Mouse (Mus musculus): ENCODE data around the gene 4930556J24Rik. TPM values are rescaled to one million over a fixed set of nuclear protein-coding genes. Genes with fewer than 3 reads are reported as not detected.

Gene 4930556J24Rik
- polyA plus RNA-seq, 1 experiment from 2014 or later, result 0.15 TPM

- WGBS, result 65% methylated on average over 6 of the region's 6 CpGs
- no peak overlapping the region for H3K4me2 ChIP-seq (ENCODE audit: low read length)
- ATAC-seq (replicated peaks; ENCODE audit: low FRiP score, low TSS enrichment, low read depth), result no peak
These were observed 76.3 kb downstream of the 4930556J24Rik start for GRCm38 (mm10) chr11:3900296-3900695.

GRCm38 (mm10) chr11:3895933-3896332 lies 80.6 kb downstream of the 4930556J24Rik start:
- Histone ChIP-seq H3K27ac (ENCODE audit: low read depth) (no peak overlapping the region), H3K4me3 (ENCODE audit: low read depth, low read length) (no peak overlapping the region), H3K4me2 (ENCODE audit: low read length) (no peak overlapping the region), H3K4me1 (replicated peaks; ENCODE audit: control insufficient read depth, insufficient read depth, low read length) (no peaks in the 10 kb centered on the region), H3K9ac (ENCODE audit: low read length) (no peak overlapping the region), H3K36me3 (ENCODE audit: control insufficient read depth, insufficient read depth, low read length) (peaks cover 12% of the 10 kb centered on the region; the same call in 1 of the 2 replicates), H3K9me3 (ENCODE audit: control insufficient read depth, low read length) (no peaks in the 10 kb centered on the region), H3K27me3 (replicated peaks; ENCODE audit: control insufficient read depth, insufficient read depth, low read length) (no peaks in the 10 kb centered on the region)
- WGBS, result 81% methylated on average over 1 of the region's 1 CpGs
- no peak for DNase-seq (ENCODE audit: low spot score)
- no peak for ATAC-seq (replicated peaks; ENCODE audit: low FRiP score, low TSS enrichment, low read depth)

More at GRCm38 (mm10) chr11:3900296-3900695, 76.3 kb downstream of the 4930556J24Rik start:
- Histone ChIP-seq H3K4me3 (ENCODE audit: low read depth, low read length) (no peak overlapping the region), H3K9me3 (ENCODE audit: control insufficient read depth, low read length) (no peaks in the 10 kb centered on the region), H3K27ac (ENCODE audit: low read depth) (no peak overlapping the region), H3K27me3 (replicated peaks; ENCODE audit: control insufficient read depth, insufficient read depth, low read length) (no peaks in the 10 kb centered on the region), H3K4me1 (replicated peaks; ENCODE audit: control insufficient read depth, insufficient read depth, low read length) (no peaks in the 10 kb centered on the region), H3K9ac (ENCODE audit: low read length) (no peak overlapping the region), H3K36me3 (ENCODE audit: control insufficient read depth, insufficient read depth, low read length) (peaks cover 12% of the 10 kb centered on the region; the same call in 1 of the 2 replicates)
- no peak for DNase-seq (ENCODE audit: low spot score)

GRCm38 (mm10) chr11:3895458-3895857 lies 81.1 kb downstream of the 4930556J24Rik start:
- peak overlapping the region; percentile 75 for H3K4me2 ChIP-seq (ENCODE audit: low read length)
- peak overlapping the region; percentile 85 for H3K27ac ChIP-seq (ENCODE audit: low read depth)
- ATAC-seq (replicated peaks; ENCODE audit: low FRiP score, low TSS enrichment, low read depth), result peak; percentile 69
- DNase-seq (ENCODE audit: low spot score), result no peak
- H3K27me3 ChIP-seq (replicated peaks; ENCODE audit: control insufficient read depth, insufficient read depth, low read length), result no peaks in the 10 kb centered on the region
- H3K9ac ChIP-seq (ENCODE audit: low read length), result peak overlapping the region; percentile 53
- no peaks in the 10 kb centered on the region for H3K9me3 ChIP-seq (ENCODE audit: control insufficient read depth, low read length)
- peaks cover 12% of the 10 kb centered on the region; the same call in 1 of the 2 replicates for H3K36me3 ChIP-seq (ENCODE audit: control insufficient read depth, insufficient read depth, low read length)
- no peaks in the 10 kb centered on the region for H3K4me1 ChIP-seq (replicated peaks; ENCODE audit: control insufficient read depth, insufficient read depth, low read length)
- peak overlapping the region; percentile 36 for H3K4me3 ChIP-seq (ENCODE audit: low read depth, low read length)
- 1% methylated on average over 10 of the region's 10 CpGs for WGBS

- H3K27me3 ChIP-seq (replicated peaks; ENCODE audit: control insufficient read depth, insufficient read depth, low read length), result no peaks in the 10 kb centered on the region
- no peaks in the 10 kb centered on the region for H3K9me3 ChIP-seq (ENCODE audit: control insufficient read depth, low read length)
- peak within 1 kb of the TSS; percentile 36 for H3K4me3 ChIP-seq (ENCODE audit: low read depth, low read length)
- DNase-seq (ENCODE audit: low spot score) (peak; percentile 98), ATAC-seq (replicated peaks; ENCODE audit: low FRiP score, low TSS enrichment, low read depth) (peak; percentile 94)
- peak within 1 kb of the TSS; percentile 53 for H3K9ac ChIP-seq (ENCODE audit: low read length)
- H3K4me1 ChIP-seq (replicated peaks; ENCODE audit: control insufficient read depth, insufficient read depth, low read length), result no peaks in the 10 kb centered on the region
- whole genome bisulfite sequencing, result 4% methylated on average over 46 of the region's 46 CpGs
- peaks cover 12% of the 10 kb centered on the region; the same call in 1 of the 2 replicates for H3K36me3 ChIP-seq (ENCODE audit: control insufficient read depth, insufficient read depth, low read length)
- peak within 1 kb of the TSS; percentile 75 for H3K4me2 ChIP-seq (ENCODE audit: low read length)
- H3K27ac ChIP-seq (ENCODE audit: low read depth), result peak within 1 kb of the TSS; percentile 85
These were observed 81.9 kb downstream of the 4930556J24Rik start, which contains the start of the genes 4921536K21Rik and Dusp18 for GRCm38 (mm10) chr11:3894406-3895281. Gene 4921536K21Rik, minus strand, starts transcription at chr11:3895098. Gene Dusp18, plus strand, starts transcription at chr11:3895240.

GRCm38 (mm10) chr11:3893970-3894369 lies 82.6 kb downstream of the 4930556J24Rik start:
- no peak for ATAC-seq (replicated peaks; ENCODE audit: low FRiP score, low TSS enrichment, low read depth)
- H3K27me3 ChIP-seq (replicated peaks; ENCODE audit: control insufficient read depth, insufficient read depth, low read length), result no peaks in the 10 kb centered on the region
- no peaks in the 10 kb centered on the region for H3K9me3 ChIP-seq (ENCODE audit: control insufficient read depth, low read length)
- 82% methylated on average over 6 of the region's 6 CpGs for WGBS
- peak overlapping the region; percentile 75; the same call in 1 of the 2 replicates for H3K4me2 ChIP-seq (ENCODE audit: low read length)
- peaks cover 12% of the 10 kb centered on the region; the same call in 1 of the 2 replicates for H3K36me3 ChIP-seq (ENCODE audit: control insufficient read depth, insufficient read depth, low read length)
- H3K27ac ChIP-seq (ENCODE audit: low read depth), result no peak overlapping the region
- no peak for DNase-seq (ENCODE audit: low spot score)
- no peak overlapping the region for H3K9ac ChIP-seq (ENCODE audit: low read length)
- H3K4me1 ChIP-seq (replicated peaks; ENCODE audit: control insufficient read depth, insufficient read depth, low read length), result no peaks in the 10 kb centered on the region
- H3K4me3 ChIP-seq (ENCODE audit: low read depth, low read length), result no peak overlapping the region

Other genes with a start within 250 kb of the 4930556J24Rik start
- 0.44 and 0.51 TPM in 2 replicates for gene Osbp2, start 112.9 kb downstream of the 4930556J24Rik start, polyA plus RNA-seq (2014; fragmentation: Nextera tagmentation; extraction: Ambion mirVana)
- gene 4921536K21Rik, start 81.7 kb downstream of the 4930556J24Rik start, polyA plus RNA-seq (2014; fragmentation: Nextera tagmentation; extraction: Ambion mirVana), result 0.07 and 0.11 TPM in 2 replicates
- gene Dusp18, start 81.5 kb downstream of the 4930556J24Rik start, polyA plus RNA-seq (2014; fragmentation: Nextera tagmentation; extraction: Ambion mirVana), result 8.3 and 8.7 TPM in 2 replicates
- gene Slc35e4, start 62.1 kb downstream of the 4930556J24Rik start, polyA plus RNA-seq (2014; fragmentation: Nextera tagmentation; extraction: Ambion mirVana), result 2.3 and 2.5 TPM in 2 replicates
- 37.9 and 39.0 TPM in 2 replicates for gene Tcn2, start 44.6 kb downstream of the 4930556J24Rik start, polyA plus RNA-seq (2014; fragmentation: Nextera tagmentation; extraction: Ambion mirVana)
- gene Pes1, start 12.8 kb downstream of the 4930556J24Rik start, polyA plus RNA-seq (2014; fragmentation: Nextera tagmentation; extraction: Ambion mirVana), result 75.4 and 79.3 TPM in 2 replicates
- gene Gal3st1, start 6.9 kb upstream of the 4930556J24Rik start, polyA plus RNA-seq (2014; fragmentation: Nextera tagmentation; extraction: Ambion mirVana), result 14.7 and 17.4 TPM in 2 replicates
- 0.05 and 0.38 TPM in 2 replicates for gene Sec14l4, start 54.7 kb upstream of the 4930556J24Rik start, polyA plus RNA-seq (2014; fragmentation: Nextera tagmentation; extraction: Ambion mirVana)
- gene Sec14l3, start 88.1 kb upstream of the 4930556J24Rik start, polyA plus RNA-seq (2014; fragmentation: Nextera tagmentation; extraction: Ambion mirVana), result not detected in 2 replicates
- gene Mtfp1, start 118.7 kb upstream of the 4930556J24Rik start, polyA plus RNA-seq (2014; fragmentation: Nextera tagmentation; extraction: Ambion mirVana), result 22.5 and 25.2 TPM in 2 replicates
- 0.84 and 1.1 TPM in 2 replicates for gene Sec14l2, start 146.6 kb upstream of the 4930556J24Rik start, polyA plus RNA-seq (2014; fragmentation: Nextera tagmentation; extraction: Ambion mirVana)
- gene Rnf215, start 158.4 kb upstream of the 4930556J24Rik start, polyA plus RNA-seq (2014; fragmentation: Nextera tagmentation; extraction: Ambion mirVana), result 24.9 and 27.7 TPM in 2 replicates
- 3.0 and 4.7 TPM in 2 replicates for gene Ccdc157, start 183.5 kb upstream of the 4930556J24Rik start, polyA plus RNA-seq (2014; fragmentation: Nextera tagmentation; extraction: Ambion mirVana)
- 59.5 and 61.3 TPM in 2 replicates for gene Sf3a1, start 183.6 kb upstream of the 4930556J24Rik start, polyA plus RNA-seq (2014; fragmentation: Nextera tagmentation; extraction: Ambion mirVana)
- 18.1 and 20.1 TPM in 2 replicates for gene Tbc1d10a, start 210.0 kb upstream of the 4930556J24Rik start, polyA plus RNA-seq (2014; fragmentation: Nextera tagmentation; extraction: Ambion mirVana)
- 1.3 and 2.0 TPM in 2 replicates for gene Castor1, start 241.4 kb upstream of the 4930556J24Rik start, polyA plus RNA-seq (2014; fragmentation: Nextera tagmentation; extraction: Ambion mirVana)